Mouse (Mus musculus): ENCODE results near the gene Scyl1.

DNA sequence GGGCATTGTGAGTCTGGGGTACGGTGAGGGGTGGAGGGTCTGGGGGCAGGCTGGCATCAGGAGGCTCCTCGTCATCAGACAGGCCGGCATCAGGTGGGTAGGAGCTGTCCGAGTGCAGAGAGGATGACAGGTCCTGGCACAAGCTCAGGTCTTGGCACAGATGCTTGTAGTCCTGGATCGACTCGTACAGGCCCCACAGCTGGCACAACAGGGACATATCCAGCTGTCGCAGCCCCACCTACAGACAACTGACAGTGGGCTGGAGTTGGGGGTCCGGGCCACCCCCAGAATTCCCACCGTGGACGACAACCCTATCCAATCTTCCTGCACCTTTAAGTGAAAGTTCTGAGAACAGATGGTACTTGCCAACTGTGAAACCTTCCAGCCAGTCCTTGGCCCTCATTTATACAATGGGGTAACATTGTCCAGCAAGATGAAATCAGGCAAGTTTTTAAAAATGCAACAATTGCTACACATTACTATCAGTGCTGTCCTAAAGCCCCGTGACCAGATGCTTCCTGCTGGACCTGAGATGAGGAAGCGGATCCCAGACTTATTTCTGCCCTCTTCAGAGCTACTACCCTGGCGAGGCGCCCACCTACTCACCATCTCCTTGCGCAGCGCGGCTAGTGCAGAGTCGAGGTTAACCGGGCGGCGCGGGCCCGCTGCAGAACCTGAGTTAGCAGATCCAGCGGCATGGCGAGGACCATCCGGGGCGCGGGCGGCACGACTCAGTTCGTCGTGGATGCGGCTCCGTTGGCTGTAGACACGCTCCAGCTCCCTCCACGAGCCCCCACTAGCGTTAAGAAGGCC lies 42.4 kb downstream of the Scyl1 start:
- no peak for TF ChIP-seq CTCF (IDR thresholded peaks at IDR 0.05; ENCODE audit: extremely low read depth, insufficient read depth, insufficient read length, insufficient replicate concordance)
- TF ChIP-seq POLR2A (IDR thresholded peaks at IDR 0.05; ENCODE audit: low read depth, low read length), result no peak
